Mouse (Mus musculus) kidney, adult 2 months (tissue): ENCODE measurements around the gene Gpr143.

ENCODE experiments used
- CTCF ChIP-seq: fragments of 200-500 bp; conservative IDR thresholded peaks from 2 replicates; pipeline ENCODE4 v1.5.1; 2011; ENCODE audit warnings: low read depth, mild to moderate bottlenecking, control low read depth, low read length, moderate library complexity, mixed read lengths; ENCODE audit not compliant: insufficient read depth, insufficient read length
- POLR2A ChIP-seq: fragments of 200-500 bp; IDR thresholded peaks from one replicate; pipeline ENCODE4 v1.6.1; 2011; ENCODE audit warnings: low read depth, low read length, control low read depth

DNA sequence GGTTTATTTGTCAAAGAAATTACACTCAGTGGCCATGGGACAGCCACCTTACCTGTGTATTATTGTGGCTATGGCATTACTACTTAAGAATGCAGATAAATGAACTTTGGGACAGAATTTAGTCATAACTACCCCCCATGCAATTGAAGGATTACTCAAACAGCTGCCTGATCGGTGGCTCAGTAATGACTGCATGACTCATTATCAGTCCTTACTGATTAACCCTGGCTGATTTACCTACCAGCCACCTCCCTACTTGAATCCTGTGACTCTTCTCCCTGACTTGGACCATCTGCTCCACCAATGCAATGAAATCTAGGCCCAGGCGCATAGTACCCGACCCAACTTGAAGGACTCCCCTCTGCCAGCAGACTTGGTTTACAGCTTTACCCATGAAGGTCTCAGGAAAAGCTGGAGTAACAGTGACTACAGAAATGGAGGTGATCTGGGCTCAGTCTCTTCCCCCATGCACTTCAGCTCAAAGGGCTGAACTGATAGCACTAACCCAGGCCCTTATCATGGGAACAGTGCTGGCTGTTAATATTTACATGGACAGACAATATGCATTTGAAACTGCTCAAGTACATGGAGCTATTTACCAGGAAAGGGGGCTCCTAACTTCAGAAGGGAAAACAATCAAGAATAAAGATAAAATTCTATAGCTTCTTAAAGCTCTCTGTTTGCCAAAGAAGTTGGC, 73.5 kb downstream of the Gpr143 start:
- no peak for TF ChIP-seq POLR2A
- TF ChIP-seq CTCF: no peak
